Mouse (Mus musculus) limb, embryonic 13.5 days (tissue): ENCODE measurements around the gene Zfp341. TPM values are rescaled to one million over a fixed set of nuclear protein-coding genes. Genes with fewer than 3 reads are reported as not detected.
A peak's percentile ranks its signal among the peaks of the same experiment; 100 is the strongest.

ENCODE experiments used
- ATAC-seq: fragments of 200-750 bp; cut with Nextera tagmentation; 2 replicates; pipeline ENCODE4 v1.8.0; 2017; ENCODE audit warnings: low read depth, moderate number of reproducible peaks, moderate TSS enrichment; ENCODE audit not compliant: low FRiP score
- H3K27ac ChIP-seq: fragments of 300-500 bp; sonication (generic); 2 replicates; pipeline ENCODE4 v1.5.1; 2015; ENCODE audit warnings: inconsistent platforms, mild to moderate bottlenecking, moderate library complexity
- H3K27me3 ChIP-seq: fragments of 300-500 bp; sonication (generic); 2 replicates; pipeline ENCODE4 v1.6.1; 2015; ENCODE audit warnings: mild to moderate bottlenecking, inconsistent platforms
- H3K36me3 ChIP-seq: fragments of 300-500 bp; sonication (generic); 2 replicates; pipeline ENCODE4 v1.6.1; 2015; ENCODE audit warnings: inconsistent platforms, mild to moderate bottlenecking, moderate library complexity
- H3K4me1 ChIP-seq: fragments of 300-500 bp; sonication (generic); 2 replicates; pipeline ENCODE4 v1.6.1; 2015; ENCODE audit warnings: inconsistent platforms
- H3K4me2 ChIP-seq: fragments of 300-500 bp; sonication (generic); replicated peaks from 2 replicates; pipeline ENCODE4 v1.6.1; 2015; ENCODE audit warnings: inconsistent platforms, mild to moderate bottlenecking, moderate library complexity
- H3K4me3 ChIP-seq: fragments of 300-500 bp; sonication (generic); 2 replicates; pipeline ENCODE4 v1.5.1; 2015; ENCODE audit warnings: moderate library complexity, mild to moderate bottlenecking, inconsistent platforms
- H3K9ac ChIP-seq: fragments of 300-500 bp; sonication (generic); 2 replicates; pipeline ENCODE4 v1.6.1; 2015; ENCODE audit warnings: mild to moderate bottlenecking, inconsistent platforms
- H3K9me3 ChIP-seq: fragments of 300-500 bp; sonication (generic); 2 replicates; pipeline ENCODE4 v1.6.1; 2016; ENCODE audit warnings: inconsistent platforms
- WGBS: fragments of 180-500 bp; shearing (Covaris S2); methylation state at CpG from one replicate; pipeline ENCODE4 v1.1.7; 2015; 5-methylcytosine and 5-hydroxymethylcytosine counted together
- polyA plus RNA-seq: library from polyadenylated mRNA; unstranded; fragments of >200 nt; fragmentation: Nextera tagmentation; extraction: Ambion mirVana; gene quantifications from 2 replicates; pipeline ENCODE4 v1.2.1, GENCODE M21; 2015

Gene Zfp341
- polyA plus RNA-seq, result 1.1 and 1.3 TPM in 2 replicates

DNA sequence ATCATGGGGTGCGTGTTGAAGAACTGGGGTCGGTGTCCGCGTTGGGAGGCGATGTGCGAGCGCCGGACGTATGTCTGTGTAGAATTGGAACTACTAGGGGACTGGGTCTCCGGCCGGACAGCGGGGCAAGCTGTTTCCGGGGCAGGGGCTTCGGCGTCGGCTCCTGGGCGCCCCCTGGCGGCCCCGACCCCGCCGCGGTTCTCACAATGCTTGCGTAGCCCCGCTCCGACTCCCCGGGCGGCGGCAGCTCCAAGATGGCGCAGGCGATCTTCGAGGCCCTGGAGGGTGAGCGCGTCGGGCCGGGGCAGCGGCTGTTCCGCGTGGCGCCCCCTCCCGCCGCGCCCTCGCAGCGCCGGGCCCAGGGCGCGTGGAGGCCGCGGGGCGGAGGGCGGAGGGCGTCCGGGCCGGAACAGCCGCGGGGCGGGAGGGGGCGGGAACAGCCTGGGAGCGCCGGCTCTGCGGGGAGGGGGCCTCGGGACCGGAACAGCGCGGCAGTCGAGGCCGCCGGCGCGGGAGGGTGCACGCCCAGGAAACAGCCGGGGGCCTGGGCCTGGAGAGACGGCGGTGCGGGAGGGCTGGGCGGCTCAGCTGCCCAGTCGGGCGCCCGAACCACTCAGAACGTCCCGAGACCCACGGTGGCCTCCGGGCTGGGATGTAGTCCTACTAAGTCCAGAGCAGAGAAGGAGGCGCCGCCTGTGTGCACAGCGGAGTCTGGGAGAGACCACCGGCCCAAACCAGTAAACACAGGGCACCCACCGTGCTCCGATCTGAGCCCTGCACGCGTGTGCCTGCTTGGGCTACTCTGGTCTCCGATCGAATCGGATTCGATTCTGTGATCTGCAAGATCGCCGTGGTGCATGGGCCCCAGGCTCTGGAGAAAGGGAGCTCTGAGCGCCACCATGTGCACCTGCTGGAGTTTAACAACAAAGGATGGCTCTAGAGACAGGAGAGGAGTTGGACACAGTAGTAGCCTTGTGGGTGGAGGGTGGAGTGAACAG, at the start of gene Zfp341, which contains the start of gene 4930519P11Rik:
TSS of gene Zfp341 (plus strand) at position 180 of the 998 bp plus-strand sequence.
TSS of gene 4930519P11Rik (minus strand) at position 320 of the 998 bp plus-strand sequence.
- ATAC-seq, result peak; percentile 95
- peak within 1 kb of the TSS; percentile 67 for H3K4me2 ChIP-seq
- no peaks in the 10 kb centered on the region for H3K36me3 ChIP-seq
- 0 out of 2 replicates have a peak, but pooled peaks cover 2% of the 10 kb centered on the region for H3K27me3 ChIP-seq
- peak within 1 kb of the TSS; percentile 80 for H3K9ac ChIP-seq
- peak within 1 kb of the TSS; percentile 95 for H3K27ac ChIP-seq
- peak within 1 kb of the TSS; percentile 59 for H3K4me3 ChIP-seq
- under 1% methylated on average over 77 of the region's 98 CpGs for WGBS
- H3K9me3 ChIP-seq, result no peaks in the 10 kb centered on the region
- peaks cover 12% of the 10 kb centered on the region for H3K4me1 ChIP-seq

DNA sequence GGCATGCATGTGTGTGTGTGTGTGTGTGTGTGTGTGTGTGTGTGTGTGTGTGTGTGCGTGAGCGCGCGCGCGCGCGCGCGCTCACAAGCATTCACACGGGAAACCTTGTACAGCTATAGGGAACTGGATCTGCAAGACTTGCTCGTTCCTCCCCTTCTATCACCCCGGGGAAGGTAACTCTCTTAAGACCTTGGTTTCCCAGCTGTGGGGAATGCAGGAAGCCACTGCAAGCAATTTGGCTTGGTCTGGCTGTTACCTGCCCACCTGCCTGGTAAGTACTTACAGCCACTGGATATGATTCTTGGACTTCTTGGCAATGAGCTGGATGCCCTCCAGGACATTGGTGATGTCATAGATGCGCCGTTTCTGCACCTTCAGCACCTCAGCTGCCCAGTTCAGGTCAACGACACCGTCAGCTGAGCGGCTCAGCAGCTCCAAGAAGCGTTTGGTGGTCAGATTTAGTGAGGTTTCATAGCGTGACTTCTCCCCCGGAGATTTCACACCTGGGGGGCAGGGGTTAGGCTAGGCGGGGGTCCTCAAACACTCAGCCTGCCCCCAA, 49.4 kb upstream of the Zfp341 start:
- Histone ChIP-seq H3K9me3 (no peaks in the 10 kb centered on the region), H3K36me3 (peaks cover 41% of the 10 kb centered on the region), H3K27me3 (no peaks in the 10 kb centered on the region), H3K4me3 (no peak overlapping the region), H3K27ac (no peak overlapping the region), H3K4me1 (peaks cover 53% of the 10 kb centered on the region), H3K4me2 (no peak overlapping the region), H3K9ac (no peak overlapping the region)
- WGBS, result 87% methylated on average over 22 of the region's 22 CpGs
- ATAC-seq, result no peak

GRCm38 (mm10) chr2:154565562-154565961, 47.5 kb upstream of the Zfp341 start:
- ATAC-seq, result no peak
- Histone ChIP-seq H3K27me3 (no peaks in the 10 kb centered on the region), H3K4me3 (no peak overlapping the region), H3K36me3 (peaks cover 38% of the 10 kb centered on the region), H3K27ac (no peak overlapping the region; the same call in 1 of the 2 replicates), H3K9me3 (no peaks in the 10 kb centered on the region), H3K9ac (0 out of 2 replicates have a peak overlapping the region, but pooled peaks have one; percentile 2), H3K4me1 (peaks cover 51% of the 10 kb centered on the region), H3K4me2 (peak overlapping the region; percentile 40; the same call in 1 of the 2 replicates)
- WGBS, result 61% methylated on average over 3 of the region's 3 CpGs

- ATAC-seq, result no peak
- no peaks in the 10 kb centered on the region for H3K27me3 ChIP-seq
- peak overlapping the region; percentile 58; the same call in 1 of the 2 replicates for H3K27ac ChIP-seq
Measured at GRCm38 (mm10) chr2:154566641-154567040, 46.5 kb upstream of the Zfp341 start.

GRCm38 (mm10) chr2:154567766-154568165, 45.3 kb upstream of the Zfp341 start:
- 76% methylated on average over 2 of the region's 2 CpGs for WGBS
- no peak for ATAC-seq
- Histone ChIP-seq H3K4me2 (peak overlapping the region; percentile 87), H3K4me1 (peaks cover 70% of the 10 kb centered on the region), H3K9me3 (no peaks in the 10 kb centered on the region), H3K36me3 (peaks cover 17% of the 10 kb centered on the region), H3K4me3 (peak overlapping the region; percentile 79), H3K27me3 (no peaks in the 10 kb centered on the region), H3K27ac (no peak overlapping the region), H3K9ac (peak overlapping the region; percentile 84; the same call in 1 of the 2 replicates)

More at GRCm38 (mm10) chr2:154566641-154567040, 46.5 kb upstream of the Zfp341 start:
- Histone ChIP-seq H3K9ac (0 out of 2 replicates have a peak overlapping the region, but pooled peaks have one; percentile 25), H3K4me1 (peaks cover 60% of the 10 kb centered on the region), H3K4me2 (peak overlapping the region; percentile 40), H3K4me3 (peak overlapping the region; percentile 3; the same call in 1 of the 2 replicates), H3K9me3 (no peaks in the 10 kb centered on the region), H3K36me3 (peaks cover 27% of the 10 kb centered on the region)
- 19% methylated on average over 8 of the region's 8 CpGs for WGBS

- Histone ChIP-seq H3K4me1 (peaks cover 70% of the 10 kb centered on the region), H3K9me3 (no peaks in the 10 kb centered on the region), H3K4me3 (peak overlapping the region; percentile 79), H3K27me3 (no peaks in the 10 kb centered on the region), H3K9ac (peak overlapping the region; percentile 84), H3K4me2 (peak overlapping the region; percentile 87), H3K27ac (peak overlapping the region; percentile 85), H3K36me3 (peaks cover 10% of the 10 kb centered on the region)
- 20% methylated on average over 10 of the region's 10 CpGs for WGBS
- ATAC-seq, result no peak
Measured at GRCm38 (mm10) chr2:154568329-154569070, 44.6 kb upstream of the Zfp341 start.

DNA sequence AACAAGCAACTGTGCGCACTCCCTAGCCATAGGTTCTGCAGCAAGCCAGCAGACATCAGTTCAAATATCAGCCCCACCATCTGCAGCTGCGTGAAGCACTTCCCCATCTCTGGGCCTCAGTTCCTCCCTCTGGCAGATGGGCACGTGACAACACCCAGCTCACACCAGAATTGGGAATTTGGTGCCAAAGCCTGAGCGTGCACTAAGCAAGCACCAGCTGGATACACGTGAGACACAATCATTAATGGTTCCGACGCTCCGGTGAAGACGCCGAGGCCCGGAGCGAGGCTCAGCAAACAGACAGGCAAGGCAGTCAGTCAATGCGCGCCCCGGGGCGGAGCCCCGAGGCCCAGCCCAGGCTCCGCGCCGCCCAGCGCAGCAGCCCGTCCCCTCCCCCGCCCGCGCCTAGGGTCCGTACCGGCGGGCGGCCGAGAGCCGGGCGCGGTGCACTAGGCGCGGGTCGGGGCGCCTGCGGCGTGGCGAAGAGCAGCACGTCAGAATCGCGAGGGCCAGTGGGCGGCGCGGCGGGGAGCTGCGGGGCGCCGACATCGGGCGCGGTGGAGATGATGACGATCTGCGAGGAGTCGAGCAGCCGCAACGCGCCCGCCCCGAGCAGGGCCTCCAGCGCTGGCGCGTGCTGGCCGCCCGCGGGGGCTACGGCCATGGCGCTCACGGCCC, 43.9 kb upstream of the Zfp341 start:
- peaks cover 64% of the 10 kb centered on the region for H3K4me1 ChIP-seq
- peaks cover 3% of the 10 kb centered on the region; the same call in 1 of the 2 replicates for H3K36me3 ChIP-seq
- peak overlapping the region; percentile 85 for H3K27ac ChIP-seq
- WGBS, result under 1% methylated on average over 64 of the region's 70 CpGs
- no peaks in the 10 kb centered on the region for H3K9me3 ChIP-seq
- ATAC-seq, result peak; percentile 67
- no peaks in the 10 kb centered on the region for H3K27me3 ChIP-seq
- H3K4me3 ChIP-seq, result peak overlapping the region; percentile 79
- peak overlapping the region; percentile 84 for H3K9ac ChIP-seq
- H3K4me2 ChIP-seq, result peak overlapping the region; percentile 87

GRCm38 (mm10) chr2:154569836-154570286, 43.2 kb upstream of the Zfp341 start, which contains the start of gene E2f1:
Gene E2f1 (minus strand): TSS chr2:154569892.
- ATAC-seq, result peak; percentile 97
- H3K27me3 ChIP-seq, result no peaks in the 10 kb centered on the region
- H3K4me2 ChIP-seq, result peak within 1 kb of the TSS; percentile 87
- H3K9me3 ChIP-seq, result no peaks in the 10 kb centered on the region
- 0% methylated on average over 43 of the region's 44 CpGs for WGBS
- H3K36me3 ChIP-seq, result no peaks in the 10 kb centered on the region
- H3K4me3 ChIP-seq, result peak within 1 kb of the TSS; percentile 79
- H3K9ac ChIP-seq, result peak within 1 kb of the TSS; percentile 84
- peaks cover 61% of the 10 kb centered on the region for H3K4me1 ChIP-seq
- peak within 1 kb of the TSS; percentile 85 for H3K27ac ChIP-seq

DNA sequence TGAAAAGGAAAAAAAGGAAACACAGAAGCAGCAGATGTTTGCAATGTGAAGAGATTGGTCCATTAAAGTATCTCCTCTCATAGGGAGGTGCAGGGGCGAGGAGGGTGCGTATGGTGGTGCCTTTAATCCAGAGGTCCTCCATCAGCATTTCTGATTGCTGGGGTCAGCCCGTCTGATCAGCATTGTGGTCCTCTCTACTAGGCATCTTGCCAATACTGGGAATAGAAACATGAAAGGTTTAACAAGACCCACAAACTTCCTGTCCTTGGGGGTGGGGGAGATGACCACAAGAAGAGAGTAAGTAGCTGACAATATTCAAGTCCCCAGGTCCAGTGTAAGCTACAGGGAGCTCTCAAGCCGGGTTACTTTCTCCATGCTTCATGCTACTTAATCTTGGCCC, 42.4 kb upstream of the Zfp341 start:
- peak overlapping the region; percentile 87 for H3K4me2 ChIP-seq
- H3K4me3 ChIP-seq, result peak overlapping the region; percentile 79
- no peak overlapping the region for H3K27ac ChIP-seq
- WGBS, result 63% methylated on average over 4 of the region's 4 CpGs
- no peaks in the 10 kb centered on the region for H3K9me3 ChIP-seq
- no peak overlapping the region for H3K9ac ChIP-seq
- H3K27me3 ChIP-seq, result no peaks in the 10 kb centered on the region
- no peaks in the 10 kb centered on the region for H3K36me3 ChIP-seq
- peaks cover 58% of the 10 kb centered on the region for H3K4me1 ChIP-seq
- ATAC-seq, result no peak

DNA sequence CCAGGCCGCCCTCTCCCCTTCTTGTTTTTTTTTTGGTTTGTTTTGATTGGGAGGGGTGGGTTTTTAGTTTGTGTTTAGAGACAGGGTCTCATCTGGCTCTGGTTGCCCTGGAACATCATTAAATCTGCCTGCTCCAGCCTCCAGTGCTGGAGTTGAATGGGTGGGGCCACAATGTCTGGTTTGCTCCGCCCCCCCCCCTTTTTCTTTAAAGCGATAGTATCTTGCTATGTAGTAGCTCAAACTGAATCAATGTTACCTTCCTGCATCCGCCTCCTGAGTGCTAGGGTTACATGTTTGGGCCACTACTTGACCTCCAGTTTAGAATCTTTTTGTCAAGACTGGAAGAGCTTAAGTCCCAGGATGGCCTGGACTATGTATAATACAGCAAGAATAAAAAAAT, 41.8 kb upstream of the Zfp341 start:
- no peak overlapping the region for H3K4me3 ChIP-seq
- peaks cover 52% of the 10 kb centered on the region for H3K4me1 ChIP-seq
- H3K27me3 ChIP-seq, result no peaks in the 10 kb centered on the region
- no peaks in the 10 kb centered on the region for H3K9me3 ChIP-seq
- no peak overlapping the region for H3K27ac ChIP-seq
- no peak overlapping the region for H3K9ac ChIP-seq
- H3K36me3 ChIP-seq, result no peaks in the 10 kb centered on the region
- 81% methylated on average over 4 of the region's 4 CpGs for WGBS
- ATAC-seq, result no peak
- H3K4me2 ChIP-seq, result no peak overlapping the region

DNA sequence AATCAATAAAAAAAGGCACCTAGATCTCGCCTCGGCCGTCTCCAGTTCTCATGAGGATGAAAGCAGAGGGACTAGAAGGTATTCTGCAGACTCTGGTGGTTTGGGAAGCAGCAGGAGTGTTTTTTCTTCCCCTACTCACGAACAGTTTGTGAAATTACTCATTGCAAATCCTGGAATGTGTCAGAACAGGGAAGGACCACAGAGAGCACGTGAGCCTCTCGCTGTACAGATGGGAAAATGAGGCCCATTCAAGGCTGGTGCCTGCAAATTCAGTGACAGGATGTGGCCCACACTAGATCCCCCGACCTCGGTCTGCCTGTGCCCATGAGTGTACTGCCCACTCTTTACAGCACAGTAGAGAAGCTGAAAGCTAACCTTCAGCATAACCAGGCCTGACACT, 41.1 kb upstream of the Zfp341 start:
- Histone ChIP-seq H3K36me3 (no peaks in the 10 kb centered on the region), H3K27me3 (no peaks in the 10 kb centered on the region), H3K4me1 (peaks cover 48% of the 10 kb centered on the region), H3K27ac (peak overlapping the region; percentile 40; the same call in 1 of the 2 replicates), H3K4me3 (no peak overlapping the region), H3K4me2 (no peak overlapping the region), H3K9ac (peak overlapping the region; percentile 35; the same call in 1 of the 2 replicates), H3K9me3 (no peaks in the 10 kb centered on the region)
- ATAC-seq, result no peak
- WGBS, result 60% methylated on average over 8 of the region's 8 CpGs
